Mouse (Mus musculus): ENCODE data around the gene Fam129b.

- TF ChIP-seq EP300 (IDR thresholded peaks at IDR 0.05; ENCODE audit: low read depth): no peak
- TF ChIP-seq CTCF (IDR thresholded peaks at IDR 0.05; ENCODE audit: low read depth): no peak
Observed at GRCm38 (mm10) chr2:32966184-32966688, 90.3 kb downstream of the Fam129b start.

All from liver, postnatal 0 days (tissue).